Mouse (Mus musculus) urinary bladder, postnatal 36 days (tissue): ENCODE results near the gene Erbb4.

Source experiments
- DNase-seq, 2 experiments: peaks; one replicate each; pipeline ENCODE4 v3.0.0; 2022; ENCODE audit warnings: low spot score in 2 of 2, mixed read lengths in 1 of 2

Erbb4 gene

GRCm38 (mm10) chr1:68570924-68571323 is 536.9 kb downstream of the Erbb4 start:
- no peak for DNase-seq

GRCm38 (mm10) chr1:68542942-68543341 is 564.9 kb downstream of the Erbb4 start:
- DNase-seq = no peak

- no peak for DNase-seq
These were observed 590.0 kb downstream of the Erbb4 start for GRCm38 (mm10) chr1:68517820-68518219.

- no peak for DNase-seq
These were observed 604.0 kb downstream of the Erbb4 start for GRCm38 (mm10) chr1:68503873-68504272.

GRCm38 (mm10) chr1:68501561-68501960 is 606.3 kb downstream of the Erbb4 start:
- DNase-seq = no peak

GRCm38 (mm10) chr1:68466390-68466960 is 641.4 kb downstream of the Erbb4 start:
- DNase-seq = no peak

- no peak for DNase-seq
These were observed 656.6 kb downstream of the Erbb4 start for GRCm38 (mm10) chr1:68451274-68451673.

- no peak for DNase-seq
These were observed 683.4 kb downstream of the Erbb4 start for GRCm38 (mm10) chr1:68424336-68424983.

GRCm38 (mm10) chr1:68401204-68401603 is 706.7 kb downstream of the Erbb4 start:
- DNase-seq = no peak

GRCm38 (mm10) chr1:68371531-68371930 is 736.3 kb downstream of the Erbb4 start:
- DNase-seq = no peak

- DNase-seq = no peak
These were observed 774.1 kb downstream of the Erbb4 start for GRCm38 (mm10) chr1:68333714-68334113.

- no peak for DNase-seq
These were observed 802.0 kb downstream of the Erbb4 start for GRCm38 (mm10) chr1:68305813-68306212.

- no peak for DNase-seq
These were observed 823.4 kb downstream of the Erbb4 start for GRCm38 (mm10) chr1:68284443-68284842.

- DNase-seq = no peak
These were observed 832.0 kb downstream of the Erbb4 start for GRCm38 (mm10) chr1:68275819-68276218.

- no peak for DNase-seq
These were observed 929.3 kb downstream of the Erbb4 start for GRCm38 (mm10) chr1:68178580-68178979.

- DNase-seq = no peak
These were observed 952.6 kb downstream of the Erbb4 start for GRCm38 (mm10) chr1:68155253-68155652.

GRCm38 (mm10) chr1:68150572-68150971 is 957.3 kb downstream of the Erbb4 start:
- no peak for DNase-seq

GRCm38 (mm10) chr1:68142562-68143350 is 965.1 kb downstream of the Erbb4 start:
- DNase-seq = no peak

GRCm38 (mm10) chr1:68134943-68135342 is 972.9 kb downstream of the Erbb4 start:
- DNase-seq = no peak

GRCm38 (mm10) chr1:68134450-68134849 is 973.4 kb downstream of the Erbb4 start:
- DNase-seq = no peak

GRCm38 (mm10) chr1:68123541-68123940 is 984.3 kb downstream of the Erbb4 start:
- no peak for DNase-seq

- no peak for DNase-seq
These were observed 987.5 kb downstream of the Erbb4 start for GRCm38 (mm10) chr1:68120364-68120763.

GRCm38 (mm10) chr1:68115721-68116120 is 992.1 kb downstream of the Erbb4 start:
- no peak for DNase-seq
